Mouse (Mus musculus): ENCODE data around the gene Kat5.

DNA sequence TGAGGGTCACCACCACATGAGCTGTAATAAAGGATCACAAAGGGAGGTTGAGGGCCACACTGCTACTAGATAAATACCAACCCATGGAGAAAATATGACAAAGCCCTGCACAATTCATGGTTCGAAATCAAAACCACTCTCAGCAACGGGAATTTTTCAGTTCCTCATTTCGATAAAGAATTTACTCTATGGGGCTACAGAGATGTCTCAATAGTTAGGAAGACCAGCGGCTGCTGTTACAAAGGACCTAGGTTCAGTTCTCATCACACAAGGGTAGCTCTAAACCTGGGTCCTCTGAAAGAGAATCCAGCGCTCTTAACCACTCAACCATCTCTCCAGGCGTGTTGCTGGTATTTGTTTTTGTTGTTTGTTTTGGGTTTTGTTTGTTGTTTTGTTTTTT is 18.1 kb downstream of the Kat5 start:
- TF ChIP-seq CTCF (IDR thresholded peaks at IDR 0.05; ENCODE audit: extremely low read depth, insufficient read length, insufficient replicate concordance, low read depth, low read length) (no peak), POLR2A (IDR thresholded peaks at IDR 0.05; ENCODE audit: low read depth, low read length) (no peak)

Data from small intestine, adult 2 months (tissue).